Mouse (Mus musculus) kidney, postnatal 0 days (tissue): Measurements from ENCODE around the gene Zfp872. TPM values are rescaled to one million over a fixed set of nuclear protein-coding genes. Genes with fewer than 3 reads are reported as not detected.

ENCODE experiments used
- ATAC-seq: fragments of 200-750 bp; cut with Nextera tagmentation; replicated peaks from 2 replicates; pipeline ENCODE4 v1.8.0; 2017; ENCODE audit warnings: low read depth, moderate number of reproducible peaks, moderate TSS enrichment, moderate library complexity; ENCODE audit not compliant: low FRiP score
- DNase-seq: peaks from one replicate; pipeline ENCODE4 v3.0.0-alpha.2; 2016; ENCODE audit warnings: low spot score
- H3K27ac ChIP-seq: fragments of 300-500 bp; sonication (generic); 2 replicates; pipeline ENCODE4 v1.5.1; 2014; ENCODE audit warnings: mild to moderate bottlenecking
- H3K27me3 ChIP-seq: fragments of 300-500 bp; sonication (generic); 2 replicates; pipeline ENCODE4 v1.6.1; 2014; ENCODE audit warnings: low read length, mixed read lengths; ENCODE audit not compliant: insufficient read depth
- H3K36me3 ChIP-seq: fragments of 300-500 bp; sonication (generic); 2 replicates; pipeline ENCODE4 v1.6.1; 2014; ENCODE audit warnings: low read length, mixed read lengths; ENCODE audit not compliant: insufficient read depth
- H3K4me1 ChIP-seq: fragments of 300-500 bp; sonication (generic); replicated peaks from 2 replicates; pipeline ENCODE4 v1.6.1; 2014; ENCODE audit warnings: antibody characterized with exemption, low read length, mixed read lengths; ENCODE audit not compliant: insufficient read depth
- H3K4me2 ChIP-seq: fragments of 300-500 bp; sonication (generic); 2 replicates; pipeline ENCODE4 v1.6.1; 2014; ENCODE audit warnings: mild to moderate bottlenecking, low read length, moderate library complexity, mixed read lengths
- H3K4me3 ChIP-seq: fragments of 300-500 bp; sonication (generic); replicated peaks from 2 replicates; pipeline ENCODE4 v1.5.1; 2014; ENCODE audit warnings: low read depth, low read length
- H3K9ac ChIP-seq: fragments of 300-500 bp; sonication (generic); 2 replicates; pipeline ENCODE4 v1.6.1; 2014; ENCODE audit warnings: low read depth, low read length
- H3K9me3 ChIP-seq: fragments of 300-500 bp; sonication (generic); replicated peaks from 2 replicates; pipeline ENCODE4 v1.6.1; 2016; ENCODE audit warnings: low read length, inconsistent platforms, mixed read lengths
- CTCF ChIP-seq: IDR thresholded peaks from 2 replicates; pipeline ENCODE4 v1.5.1; 2016; ENCODE audit warnings: antibody characterized with exemption, low read depth, mild to moderate bottlenecking, moderate library complexity
- WGBS: fragments of 180-500 bp; shearing (Covaris S2); extraction: QIAGEN DNeasy Blood & Tissue Kit; methylation state at CpG from one replicate; pipeline ENCODE4 v1.1.7; 2014; 5-methylcytosine and 5-hydroxymethylcytosine counted together
- polyA plus RNA-seq: library from polyadenylated mRNA; unstranded; fragments of >200 nt; fragmentation: Nextera tagmentation; extraction: Ambion mirVana; gene quantifications from 2 replicates; pipeline ENCODE4 v1.2.1, GENCODE M21; 2015

Gene Zfp872
- polyA plus RNA-seq, 1 experiment from 2014 or later: 0.11 TPM

- Histone ChIP-seq H3K4me2 (no peak overlapping the region), H3K36me3 (no peaks in the 10 kb centered on the region), H3K9me3 (no peaks in the 10 kb centered on the region), H3K4me3 (no peak overlapping the region), H3K27me3 (no peaks in the 10 kb centered on the region), H3K27ac (no peak overlapping the region), H3K9ac (no peak overlapping the region), H3K4me1 (no peaks in the 10 kb centered on the region)
- no peak for DNase-seq
- WGBS: 88% methylated on average over 10 of the region's 10 CpGs
- TF ChIP-seq CTCF: 0 out of 2 replicates have a peak, but pooled peaks have one; percentile 14
- no peak for ATAC-seq
Observed at GRCm38 (mm10) chr9:22166686-22167085, 21.2 kb upstream of the Zfp872 start.

GRCm38 (mm10) chr9:22167751-22168150, 20.1 kb upstream of the Zfp872 start:
- DNase-seq (no peak), ATAC-seq (no peak)
- no peak for TF ChIP-seq CTCF
- Histone ChIP-seq H3K4me1 (no peaks in the 10 kb centered on the region), H3K9me3 (no peaks in the 10 kb centered on the region), H3K27ac (no peak overlapping the region), H3K36me3 (no peaks in the 10 kb centered on the region), H3K9ac (no peak overlapping the region), H3K27me3 (no peaks in the 10 kb centered on the region), H3K4me3 (no peak overlapping the region), H3K4me2 (no peak overlapping the region)
- 96% methylated on average over 4 of the region's 4 CpGs for WGBS

GRCm38 (mm10) chr9:22169327-22169726, 18.6 kb upstream of the Zfp872 start:
- H3K4me1 ChIP-seq: no peaks in the 10 kb centered on the region
- H3K4me3 ChIP-seq: no peak overlapping the region
- no peak overlapping the region for H3K4me2 ChIP-seq
- no peak for ATAC-seq
- WGBS: 89% methylated on average over 11 of the region's 11 CpGs
- H3K27ac ChIP-seq: no peak overlapping the region
- no peaks in the 10 kb centered on the region for H3K27me3 ChIP-seq
- no peaks in the 10 kb centered on the region for H3K36me3 ChIP-seq
- no peaks in the 10 kb centered on the region for H3K9me3 ChIP-seq
- no peak for DNase-seq
- TF ChIP-seq CTCF: no peak
- no peak overlapping the region for H3K9ac ChIP-seq

GRCm38 (mm10) chr9:22172318-22172717, 15.6 kb upstream of the Zfp872 start:
- H3K27ac ChIP-seq: no peak overlapping the region
- H3K36me3 ChIP-seq: no peaks in the 10 kb centered on the region
- no peaks in the 10 kb centered on the region; the same call in 1 of the 2 replicates for H3K9me3 ChIP-seq
- H3K4me1 ChIP-seq: no peaks in the 10 kb centered on the region
- no peak overlapping the region for H3K9ac ChIP-seq
- 78% methylated on average over 4 of the region's 4 CpGs for WGBS
- no peak overlapping the region for H3K4me3 ChIP-seq
- DNase-seq (no peak), ATAC-seq (no peak)
- no peak overlapping the region for H3K4me2 ChIP-seq
- no peak for TF ChIP-seq CTCF
- H3K27me3 ChIP-seq: no peaks in the 10 kb centered on the region

- Histone ChIP-seq H3K4me1 (no peaks in the 10 kb centered on the region), H3K27ac (no peak overlapping the region), H3K9ac (no peak overlapping the region), H3K9me3 (peaks cover 19% of the 10 kb centered on the region), H3K36me3 (no peaks in the 10 kb centered on the region), H3K4me2 (no peak overlapping the region), H3K27me3 (no peaks in the 10 kb centered on the region), H3K4me3 (no peak overlapping the region)
- no peak for TF ChIP-seq CTCF
- ATAC-seq (no peak), DNase-seq (no peak)
- WGBS: 35% methylated on average over 5 of the region's 5 CpGs
Observed at GRCm38 (mm10) chr9:22196412-22196811, 8.5 kb downstream of the Zfp872 start.

GRCm38 (mm10) chr9:22213785-22214194, 25.9 kb downstream of the Zfp872 start:
- H3K9me3 ChIP-seq: no peaks in the 10 kb centered on the region
- H3K9ac ChIP-seq: no peak overlapping the region
- peak overlapping the region; percentile 60 for H3K27ac ChIP-seq
- no peak for DNase-seq
- H3K4me1 ChIP-seq: no peaks in the 10 kb centered on the region
- no peaks in the 10 kb centered on the region for H3K36me3 ChIP-seq
- H3K4me2 ChIP-seq: no peak overlapping the region
- TF ChIP-seq CTCF: no peak
- 50% methylated on average over 2 of the region's 2 CpGs for WGBS
- no peak; the same call in 1 of the 2 replicates for ATAC-seq
- H3K4me3 ChIP-seq: no peak overlapping the region
- H3K27me3 ChIP-seq: no peaks in the 10 kb centered on the region

- Histone ChIP-seq H3K9ac (no peak overlapping the region), H3K4me1 (no peaks in the 10 kb centered on the region), H3K9me3 (no peaks in the 10 kb centered on the region), H3K27me3 (no peaks in the 10 kb centered on the region), H3K27ac (no peak overlapping the region), H3K4me3 (no peak overlapping the region), H3K36me3 (no peaks in the 10 kb centered on the region), H3K4me2 (no peak overlapping the region)
- no peak for ATAC-seq
- no peak; the same call in 1 of the 2 replicates for TF ChIP-seq CTCF
- peak; percentile 9 for DNase-seq
- 68% methylated on average over 2 of the region's 2 CpGs for WGBS
Observed at GRCm38 (mm10) chr9:22214549-22214948, 26.7 kb downstream of the Zfp872 start.
